Mouse (Mus musculus): Measurements from ENCODE around the gene Tagln2. TPM values are rescaled to one million over a fixed set of nuclear protein-coding genes. Genes with fewer than 3 reads are reported as not detected.

Tagln2 gene
- polyA plus RNA-seq, 1 experiment from 2014 or later: 580 TPM

- H3K4me3 ChIP-seq: no peak overlapping the region
- H3K27me3 ChIP-seq: no peaks in the 10 kb centered on the region
- H3K36me3 ChIP-seq: no peaks in the 10 kb centered on the region
- H3K9me3 ChIP-seq: no peaks in the 10 kb centered on the region
- H3K4me1 ChIP-seq: no peaks in the 10 kb centered on the region; the same call in 1 of the 2 replicates
- 64% methylated on average over 16 of the region's 16 CpGs for WGBS
- ATAC-seq (ENCODE audit: borderline replicate concordance, extremely low read depth, low FRiP score, low TSS enrichment): no peak
- H3K4me2 ChIP-seq: no peak overlapping the region
- H3K9ac ChIP-seq: no peak overlapping the region
- no peak overlapping the region for H3K27ac ChIP-seq
These were observed 36.2 kb upstream of the Tagln2 start for GRCm38 (mm10) chr1:172463387-172464333.

GRCm38 (mm10) chr1:172468301-172468877 lies 31.5 kb upstream of the Tagln2 start:
- Histone ChIP-seq H3K9ac (no peak overlapping the region), H3K27me3 (no peaks in the 10 kb centered on the region), H3K4me2 (no peak overlapping the region), H3K4me3 (no peak overlapping the region), H3K4me1 (peaks cover 9% of the 10 kb centered on the region), H3K36me3 (no peaks in the 10 kb centered on the region), H3K27ac (no peak overlapping the region), H3K9me3 (no peaks in the 10 kb centered on the region)
- WGBS: 86% methylated on average over 11 of the region's 11 CpGs
- no peak for ATAC-seq (ENCODE audit: borderline replicate concordance, extremely low read depth, low FRiP score, low TSS enrichment)

GRCm38 (mm10) chr1:172469373-172469772 lies 30.5 kb upstream of the Tagln2 start:
- H3K27ac ChIP-seq: no peak overlapping the region
- ATAC-seq (ENCODE audit: borderline replicate concordance, extremely low read depth, low FRiP score, low TSS enrichment): 0 out of 2 replicates have a peak, but pooled peaks have one; percentile 37
- no peak overlapping the region for H3K4me3 ChIP-seq
- peaks cover 9% of the 10 kb centered on the region for H3K4me1 ChIP-seq
- no peaks in the 10 kb centered on the region for H3K36me3 ChIP-seq
- no peak overlapping the region for H3K9ac ChIP-seq
- no peaks in the 10 kb centered on the region for H3K9me3 ChIP-seq
- WGBS: 38% methylated on average over 5 of the region's 5 CpGs
- no peaks in the 10 kb centered on the region for H3K27me3 ChIP-seq
- no peak overlapping the region for H3K4me2 ChIP-seq

- 25% methylated on average over 8 of the region's 8 CpGs for WGBS
- H3K4me2 ChIP-seq: no peak overlapping the region
- no peak overlapping the region for H3K27ac ChIP-seq
- H3K9me3 ChIP-seq: no peaks in the 10 kb centered on the region
- H3K4me3 ChIP-seq: no peak overlapping the region
- no peak overlapping the region for H3K9ac ChIP-seq
- H3K4me1 ChIP-seq: peaks cover 10% of the 10 kb centered on the region
- peak; percentile 81; the same call in 1 of the 2 replicates for ATAC-seq (ENCODE audit: borderline replicate concordance, extremely low read depth, low FRiP score, low TSS enrichment)
- H3K36me3 ChIP-seq: no peaks in the 10 kb centered on the region
- no peaks in the 10 kb centered on the region for H3K27me3 ChIP-seq
These were observed 29.9 kb upstream of the Tagln2 start for GRCm38 (mm10) chr1:172469810-172470448.

GRCm38 (mm10) chr1:172472909-172473308 lies 26.9 kb upstream of the Tagln2 start:
- Histone ChIP-seq H3K27ac (no peak overlapping the region), H3K4me3 (no peak overlapping the region), H3K4me2 (no peak overlapping the region), H3K9me3 (no peaks in the 10 kb centered on the region), H3K9ac (no peak overlapping the region), H3K27me3 (no peaks in the 10 kb centered on the region), H3K36me3 (no peaks in the 10 kb centered on the region), H3K4me1 (peaks cover 15% of the 10 kb centered on the region)
- ATAC-seq (ENCODE audit: borderline replicate concordance, extremely low read depth, low FRiP score, low TSS enrichment): no peak

- no peak overlapping the region for H3K4me3 ChIP-seq
- no peak for ATAC-seq (ENCODE audit: borderline replicate concordance, extremely low read depth, low FRiP score, low TSS enrichment)
- H3K4me1 ChIP-seq: peaks cover 15% of the 10 kb centered on the region
- no peaks in the 10 kb centered on the region for H3K27me3 ChIP-seq
- no peaks in the 10 kb centered on the region for H3K36me3 ChIP-seq
- H3K27ac ChIP-seq: no peak overlapping the region
- WGBS: 78% methylated on average over 3 of the region's 3 CpGs
- H3K9ac ChIP-seq: no peak overlapping the region
- no peak overlapping the region for H3K4me2 ChIP-seq
- H3K9me3 ChIP-seq: no peaks in the 10 kb centered on the region
These were observed 25.7 kb upstream of the Tagln2 start for GRCm38 (mm10) chr1:172474196-172474595.

GRCm38 (mm10) chr1:172475054-172475741 lies 24.6 kb upstream of the Tagln2 start, which contains the start of gene Slamf9:
TSS of gene Slamf9 (plus strand) at chr1:172475358.
- Histone ChIP-seq H3K4me2 (no peak within 1 kb of the TSS), H3K4me1 (peaks cover 6% of the 10 kb centered on the region), H3K4me3 (no peak within 1 kb of the TSS), H3K36me3 (no peaks in the 10 kb centered on the region), H3K27ac (no peak within 1 kb of the TSS), H3K9me3 (no peaks in the 10 kb centered on the region), H3K27me3 (no peaks in the 10 kb centered on the region), H3K9ac (no peak within 1 kb of the TSS)
- WGBS: 36% methylated on average over 7 of the region's 7 CpGs
- ATAC-seq (ENCODE audit: borderline replicate concordance, extremely low read depth, low FRiP score, low TSS enrichment): peak; percentile 55; the same call in 1 of the 2 replicates

- no peak overlapping the region for H3K4me2 ChIP-seq
- ATAC-seq (ENCODE audit: borderline replicate concordance, extremely low read depth, low FRiP score, low TSS enrichment): no peak
- H3K9ac ChIP-seq: no peak overlapping the region
- no peak overlapping the region for H3K27ac ChIP-seq
- H3K9me3 ChIP-seq: no peaks in the 10 kb centered on the region
- 72% methylated on average over 5 of the region's 5 CpGs for WGBS
- H3K4me1 ChIP-seq: peaks cover 23% of the 10 kb centered on the region
- no peak overlapping the region for H3K4me3 ChIP-seq
- H3K36me3 ChIP-seq: no peaks in the 10 kb centered on the region
- no peaks in the 10 kb centered on the region for H3K27me3 ChIP-seq
These were observed 21.8 kb upstream of the Tagln2 start for GRCm38 (mm10) chr1:172478020-172478419.

GRCm38 (mm10) chr1:172480376-172480775 lies 19.5 kb upstream of the Tagln2 start:
- no peak overlapping the region for H3K4me2 ChIP-seq
- H3K4me1 ChIP-seq: peaks cover 33% of the 10 kb centered on the region
- H3K36me3 ChIP-seq: no peaks in the 10 kb centered on the region
- WGBS: 88% methylated on average over 4 of the region's 4 CpGs
- H3K27me3 ChIP-seq: no peaks in the 10 kb centered on the region
- no peak for ATAC-seq (ENCODE audit: borderline replicate concordance, extremely low read depth, low FRiP score, low TSS enrichment)
- no peak overlapping the region for H3K27ac ChIP-seq
- no peak overlapping the region for H3K4me3 ChIP-seq
- H3K9me3 ChIP-seq: no peaks in the 10 kb centered on the region
- no peak overlapping the region for H3K9ac ChIP-seq

- no peak for ATAC-seq (ENCODE audit: borderline replicate concordance, extremely low read depth, low FRiP score, low TSS enrichment)
- no peaks in the 10 kb centered on the region for H3K9me3 ChIP-seq
- H3K27ac ChIP-seq: peak overlapping the region; percentile 92
- H3K4me1 ChIP-seq: peaks cover 33% of the 10 kb centered on the region
- H3K4me3 ChIP-seq: peak overlapping the region; percentile 56
- H3K4me2 ChIP-seq: peak overlapping the region; percentile 76
- 10% methylated on average over 13 of the region's 13 CpGs for WGBS
- 0 out of 2 replicates have a peak overlapping the region, but pooled peaks have one; percentile 43 for H3K9ac ChIP-seq
- no peaks in the 10 kb centered on the region for H3K27me3 ChIP-seq
- no peaks in the 10 kb centered on the region for H3K36me3 ChIP-seq
These were observed 18.7 kb upstream of the Tagln2 start for GRCm38 (mm10) chr1:172481111-172481510.

GRCm38 (mm10) chr1:172481540-172482280 lies 18.1 kb upstream of the Tagln2 start, which contains the start of gene Igsf9:
TSS of gene Igsf9 (plus strand) at chr1:172481788.
- Histone ChIP-seq H3K4me1 (peaks cover 33% of the 10 kb centered on the region), H3K9me3 (no peaks in the 10 kb centered on the region), H3K27ac (peak within 1 kb of the TSS; percentile 92), H3K4me3 (peak within 1 kb of the TSS; percentile 56), H3K27me3 (no peaks in the 10 kb centered on the region), H3K9ac (peak within 1 kb of the TSS; percentile 43), H3K4me2 (peak within 1 kb of the TSS; percentile 76), H3K36me3 (no peaks in the 10 kb centered on the region)
- WGBS: 0% methylated on average over 38 of the region's 38 CpGs
- peak; percentile 95 for ATAC-seq (ENCODE audit: borderline replicate concordance, extremely low read depth, low FRiP score, low TSS enrichment)
